Mouse (Mus musculus) retina, postnatal 7 days (tissue): ENCODE measurements around the gene Krt25.
A peak's percentile ranks its signal among the peaks of the same experiment; 100 is the strongest.

ENCODE experiments used
- DNase-seq: peaks from one replicate; pipeline ENCODE4 v3.0.0-alpha.2; 2012; ENCODE audit warnings: low read depth, low spot score

The Krt25 gene

GRCm38 (mm10) chr11:99322851-99323250, at the start of gene Krt25:
TSS of gene Krt25 (minus strand) at chr11:99322951.
- no peak for DNase-seq

GRCm38 (mm10) chr11:99369853-99370451, 47.2 kb upstream of the Krt25 start:
- DNase-seq, result no peak

GRCm38 (mm10) chr11:99369229-99369628, 46.5 kb upstream of the Krt25 start:
- DNase-seq, result no peak

GRCm38 (mm10) chr11:99366791-99367190, 44.0 kb upstream of the Krt25 start:
- no peak for DNase-seq

GRCm38 (mm10) chr11:99364412-99364811, 41.7 kb upstream of the Krt25 start:
- no peak for DNase-seq

GRCm38 (mm10) chr11:99361423-99361822, 38.7 kb upstream of the Krt25 start:
- no peak for DNase-seq

GRCm38 (mm10) chr11:99351004-99351403, 28.3 kb upstream of the Krt25 start, which contains the start of gene Krt27:
TSS of gene Krt27 (minus strand) at chr11:99351104.
- DNase-seq, result no peak

GRCm38 (mm10) chr11:99339299-99339847, 16.6 kb upstream of the Krt25 start:
- DNase-seq, result no peak

- DNase-seq, result no peak
Measured at GRCm38 (mm10) chr11:99337866-99338265, 15.1 kb upstream of the Krt25 start, which contains the start of gene Krt26. TSS of gene Krt26 (minus strand) at chr11:99337966.

GRCm38 (mm10) chr11:99333426-99333825, 10.7 kb upstream of the Krt25 start:
- DNase-seq, result no peak

- DNase-seq, result no peak
Measured at GRCm38 (mm10) chr11:99329655-99330054, 6.9 kb upstream of the Krt25 start.

- no peak for DNase-seq
Measured at GRCm38 (mm10) chr11:99321094-99321493, 1.7 kb downstream of the Krt25 start.

- no peak for DNase-seq
Measured at GRCm38 (mm10) chr11:99319127-99319526, 3.6 kb downstream of the Krt25 start.

GRCm38 (mm10) chr11:99316543-99316942, 6.2 kb downstream of the Krt25 start:
- DNase-seq, result no peak

- no peak for DNase-seq
Measured at GRCm38 (mm10) chr11:99314594-99314993, 8.2 kb downstream of the Krt25 start.

- DNase-seq, result peak; percentile 33
Measured at GRCm38 (mm10) chr11:99310882-99311281, 11.9 kb downstream of the Krt25 start.

GRCm38 (mm10) chr11:99307579-99307978, 15.2 kb downstream of the Krt25 start:
- peak; percentile 45 for DNase-seq

- DNase-seq, result no peak
Measured at GRCm38 (mm10) chr11:99295039-99295438, 27.7 kb downstream of the Krt25 start.

- no peak for DNase-seq
Measured at GRCm38 (mm10) chr11:99292846-99293245, 29.9 kb downstream of the Krt25 start.

GRCm38 (mm10) chr11:99284833-99285312, 37.9 kb downstream of the Krt25 start, which contains the start of gene Krt24:
TSS of gene Krt24 (minus strand) at chr11:99285262.
- DNase-seq, result no peak

- DNase-seq, result no peak
Measured at GRCm38 (mm10) chr11:99284011-99284410, 38.7 kb downstream of the Krt25 start.

- no peak for DNase-seq
Measured at GRCm38 (mm10) chr11:99283334-99283733, 39.4 kb downstream of the Krt25 start.

- no peak for DNase-seq
Measured at GRCm38 (mm10) chr11:99281116-99281515, 41.6 kb downstream of the Krt25 start.
